Mouse (Mus musculus) kidney, adult 2 months (tissue): ENCODE data around the gene Slc35a2.

ENCODE experiments used
- CTCF ChIP-seq: fragments of 200-500 bp; conservative IDR thresholded peaks from 2 replicates; pipeline ENCODE4 v1.5.1; 2011; ENCODE audit warnings: low read depth, mild to moderate bottlenecking, control low read depth, low read length, moderate library complexity, mixed read lengths; ENCODE audit not compliant: insufficient read depth, insufficient read length
- POLR2A ChIP-seq: fragments of 200-500 bp; IDR thresholded peaks from one replicate; pipeline ENCODE4 v1.6.1; 2011; ENCODE audit warnings: low read depth, low read length, control low read depth

GRCm38 (mm10) chrX:7867141-7867540 is 16.7 kb upstream of the Slc35a2 start:
- TF ChIP-seq POLR2A, result no peak
- TF ChIP-seq CTCF, result no peak
